ENCODE assay signal across 8 mouse cellular contexts in the genomic region with DNA sequence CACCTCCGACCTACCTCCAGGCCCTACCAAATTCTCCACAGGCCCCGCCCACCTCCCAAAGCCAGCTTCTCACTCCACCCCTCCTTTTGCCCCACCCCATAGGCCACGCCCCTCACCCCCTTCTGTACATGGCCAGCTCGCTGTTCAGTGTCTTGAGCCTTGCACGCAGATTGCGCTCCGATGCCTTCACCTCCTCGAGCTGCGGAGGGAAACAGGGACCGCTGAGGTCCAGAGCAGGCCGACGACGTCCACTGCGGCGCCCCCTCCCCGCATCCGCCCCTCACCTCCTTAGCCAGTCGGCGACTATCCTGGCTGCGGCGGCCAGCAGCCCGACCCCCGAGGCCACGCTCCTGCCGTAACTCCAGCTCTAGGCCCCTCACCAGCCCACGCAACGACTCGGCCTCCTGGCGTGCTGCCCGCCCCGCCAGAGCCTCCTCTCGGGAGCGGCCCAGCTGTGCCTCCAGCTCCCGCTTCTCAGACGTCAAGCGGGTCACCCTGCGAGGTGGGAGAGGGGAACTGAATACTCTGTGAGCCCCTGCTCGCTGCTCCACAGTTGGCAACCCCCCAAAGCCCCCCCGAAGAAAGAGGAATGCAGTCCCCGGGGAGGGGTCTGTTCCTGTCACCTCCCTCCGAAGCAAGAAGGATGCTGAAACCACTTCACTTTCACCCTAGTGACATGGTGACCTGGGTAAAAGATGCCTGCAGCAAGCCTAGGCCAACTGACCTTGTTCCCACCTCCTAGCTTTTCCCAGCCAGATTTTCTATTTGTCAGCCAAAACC. TPM values are rescaled to one million over a fixed set of nuclear protein-coding genes. Genes with fewer than 3 reads are reported as not detected.
DNase-seq lines count a peak whose midpoint lies in the region; ATAC-seq lines count a peak whose summit lies in the region.

No protein-coding gene starts in this region.

- peak overlapping the region; percentile 15 for H3K4me3 ChIP-seq in erythroblast, embryonic 14.5 days (replicated peaks)

- no peaks in the 10 kb centered on the region for H3K9me3 ChIP-seq in erythroblast, embryonic 14.5 days (ENCODE audit: control insufficient read depth, low read length)

- ATAC-seq in monocyte, adult 5-6 weeks (replicated peaks; ENCODE audit: insufficient number of reproducible peaks, low FRiP score, low TSS enrichment, poor library complexity, severe bottlenecking) = no peak

- peaks cover 21% of the 10 kb centered on the region for H3K4me1 ChIP-seq in erythroblast, embryonic 14.5 days (ENCODE audit: control insufficient read depth)

- H3K27me3 ChIP-seq in erythroblast, embryonic 14.5 days (ENCODE audit: control insufficient read depth) = peaks cover 19% of the 10 kb centered on the region

- intact Hi-C loops in heart, postnatal 10 days (cut with DNase I) = no loop called here

- DNase-seq in T-cell, adult 2 months (ENCODE audit: low spot score) = peak; percentile 25
- DNase-seq in c-Kit-positive CD71-positive TER-119-negative erythroid progenitor cells, embryonic 14.5 days (ENCODE audit: low read depth) = peak; percentile 64
- peak; percentile 40 to 60 for DNase-seq in heart, postnatal 10 days
- peak; percentile 88 to 91 for DNase-seq in kidney, postnatal 25 days
- peak; percentile 75 for DNase-seq in lung, postnatal 14 days
- DNase-seq in retina, postnatal 1 day = peak; percentile 66

- peaks cover 13% of the 10 kb centered on the region for H3K36me3 ChIP-seq in erythroblast, embryonic 14.5 days (ENCODE audit: control insufficient read depth)

RNA-seq across cellular contexts. Expression of gene Ccdc61, which starts 16.4 kb away (rescaled TPM):
- 3.1 and 4.5 TPM in 2 replicates for polyA plus RNA-seq in erythroblast, embryonic 14.5 days (2012)
- total RNA-seq in heart, postnatal 10 days (2021) = 10 to 100 TPM in 1 of 2 experiments, 1 to 10 TPM in 1; 9.5 to 11.5 TPM
- total RNA-seq in monocyte, adult 5-6 weeks (2017) = 10.6 to 30.0 TPM (median 24.7 TPM) in 3 replicates

RNA-seq across cellular contexts. Expression of gene Pglyrp1, which starts 22.7 kb away (rescaled TPM):
- polyA plus RNA-seq in erythroblast, embryonic 14.5 days (2012) = 0.11 and 0.16 TPM in 2 replicates
- 1 to 10 TPM; 2.0 to 2.8 TPM for total RNA-seq in heart, postnatal 10 days (2021)
- total RNA-seq in monocyte, adult 5-6 weeks (2017) = 88.5 to 148 TPM (median 139 TPM) in 3 replicates

RNA-seq across cellular contexts. Expression of gene Nova2, which starts 31.8 kb away (rescaled TPM):
- polyA plus RNA-seq in erythroblast, embryonic 14.5 days (2012) = not detected in 2 replicates
- total RNA-seq in heart, postnatal 10 days (2021) = 10 to 100 TPM in 1 of 2 experiments, 1 to 10 TPM in 1; 9.9 to 10.1 TPM
- not detected in 3 replicates for total RNA-seq in monocyte, adult 5-6 weeks (2017)

RNA-seq across cellular contexts. Expression of gene Mill2, which starts 54.1 kb away (rescaled TPM):
- polyA plus RNA-seq in erythroblast, embryonic 14.5 days (2012) = not detected in 2 replicates
- total RNA-seq in heart, postnatal 10 days (2021) = 1 to 10 TPM; 5.1 to 5.5 TPM
- 0.19 to 0.75 TPM in 2 of 3 replicates, not detected in the other for total RNA-seq in monocyte, adult 5-6 weeks (2017)

Comparison
In these comparisons a context has a peak if more than half of its experiments do, and no peak if none do; other contexts are left out.
1. DNase-seq: peak in every context shown above with its lines; median percentile 90 in kidney, postnatal 25 days; 75 in lung, postnatal 14 days; 66 in retina, postnatal 1 day; 64 in c-Kit-positive CD71-positive TER-119-negative erythroid progenitor cells, embryonic 14.5 days; 50 in heart, postnatal 10 days; 25 in T-cell, adult 2 months.
2. RNA of gene Pglyrp1, which starts 22.7 kb away (total RNA-seq): 88.5 to 148 TPM in monocyte, adult 5-6 weeks; 2.0 to 2.8 TPM in heart, postnatal 10 days; every median in the first group is over 10 times any median in the second.
3. RNA of gene Nova2, which starts 31.8 kb away (total RNA-seq): 9.9 to 10.1 TPM in heart, postnatal 10 days; not detected in monocyte, adult 5-6 weeks; every median in the first group is over 10 times any median in the second.